ENCODE assay signal across 8 mouse cellular contexts in the genomic region with DNA sequence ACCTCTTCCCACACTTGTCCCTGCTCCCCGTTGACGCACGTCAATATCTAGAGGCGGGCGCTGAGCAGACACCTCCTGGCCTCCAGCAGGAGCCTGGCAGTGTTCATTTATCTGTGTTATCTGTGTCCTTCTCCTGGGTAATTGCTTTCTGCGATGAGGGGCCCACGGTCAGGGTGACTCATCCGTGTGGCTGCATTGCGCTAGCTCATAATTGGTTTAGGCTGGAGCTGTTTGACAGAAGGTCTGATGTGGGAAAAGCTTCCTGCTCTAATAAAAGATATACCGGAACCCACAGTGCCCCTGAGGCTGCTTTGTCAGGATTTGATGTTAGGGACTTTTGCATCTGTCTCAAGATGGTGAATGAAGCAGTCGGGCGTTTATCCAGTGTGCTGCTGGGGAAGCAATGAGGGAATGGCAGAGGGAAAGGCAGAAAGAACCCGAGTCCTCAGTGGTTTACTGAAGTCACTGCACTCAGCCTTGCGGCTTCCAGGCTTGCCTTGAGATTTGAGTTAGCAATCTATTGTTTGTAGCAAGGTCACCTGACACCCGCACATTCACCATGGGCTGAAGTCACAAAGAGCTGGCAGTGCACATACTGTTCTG.
DNase-seq lines count a peak whose midpoint lies in the region; ATAC-seq and TF ChIP-seq lines count a peak whose summit lies in the region.

No protein-coding gene starts in this region.

- peak overlapping the region; percentile 6 for H3K4me2 ChIP-seq in forebrain, postnatal 0 days (ENCODE audit: low read depth)
- peak overlapping the region; percentile 48 for H3K4me2 ChIP-seq in neural tube, embryonic 12.5 days (replicated peaks)

- TF ChIP-seq POLR2A in cerebellum, adult 2 months (IDR thresholded peaks at IDR 0.05; ENCODE audit: borderline replicate concordance, insufficient read depth, low read length) = 0 out of 2 replicates have a peak, but pooled peaks have one; percentile 9

- peak; percentile 76 for ATAC-seq in forebrain, postnatal 0 days
- ATAC-seq in neural tube, embryonic 12.5 days (ENCODE audit: low FRiP score, low read depth) = peak; percentile 81

- H3K9ac ChIP-seq in forebrain, postnatal 0 days = peak overlapping the region; percentile 10
- H3K9ac ChIP-seq in neural tube, embryonic 12.5 days = peak overlapping the region; percentile 33; the same call in 1 of the 2 replicates

- peak overlapping the region; percentile 0 for H3K4me3 ChIP-seq in cerebellum, adult 2 months (replicated peaks; ENCODE audit: insufficient read depth, low read depth, low read length)
- H3K4me3 ChIP-seq in forebrain, postnatal 0 days (ENCODE audit: low read depth, low read length) = no peak overlapping the region
- H3K4me3 ChIP-seq in limb, embryonic 10.5 days = peak overlapping the region; percentile 30
- no peak overlapping the region for H3K4me3 ChIP-seq in neural tube, embryonic 12.5 days

- no peak for TF ChIP-seq CTCF in cerebellum, adult 2 months (IDR thresholded peaks at IDR 0.05; ENCODE audit: borderline replicate concordance, insufficient read depth, low read depth, low read length)
- TF ChIP-seq CTCF in forebrain, postnatal 0 days (IDR thresholded peaks at IDR 0.05; ENCODE audit: low read depth) = no peak

- H3K4me1 ChIP-seq in cerebellum, adult 2 months (ENCODE audit: control insufficient read depth, insufficient read depth, low read length) = peaks cover 5% of the 10 kb centered on the region; the same call in 1 of the 2 replicates
- H3K4me1 ChIP-seq in forebrain, postnatal 0 days (ENCODE audit: insufficient read depth) = 0 out of 2 replicates have a peak, but pooled peaks cover 8% of the 10 kb centered on the region
- peaks cover 20% of the 10 kb centered on the region for H3K4me1 ChIP-seq in limb, embryonic 10.5 days
- H3K4me1 ChIP-seq in neural tube, embryonic 12.5 days = peaks cover 16% of the 10 kb centered on the region

- no peaks in the 10 kb centered on the region for H3K9me3 ChIP-seq in forebrain, postnatal 0 days (ENCODE audit: low read length)
- H3K9me3 ChIP-seq in limb, embryonic 10.5 days (replicated peaks) = no peaks in the 10 kb centered on the region
- no peaks in the 10 kb centered on the region for H3K9me3 ChIP-seq in neural tube, embryonic 12.5 days

- H3K36me3 ChIP-seq in forebrain, postnatal 0 days (ENCODE audit: insufficient read depth) = peaks cover 13% of the 10 kb centered on the region; the same call in 1 of the 2 replicates
- H3K36me3 ChIP-seq in limb, embryonic 10.5 days = peaks cover 11% of the 10 kb centered on the region
- 0 out of 2 replicates have a peak, but pooled peaks cover 3% of the 10 kb centered on the region for H3K36me3 ChIP-seq in neural tube, embryonic 12.5 days

- DNase-seq in thymus, postnatal 0 days (ENCODE audit: low spot score) = peak; percentile 9
- no peak for DNase-seq in thymus, postnatal 10 days (ENCODE audit: low spot score in 2 of 2)
- peak; percentile 79 to 88 for DNase-seq in cerebellum, adult 2 months
- DNase-seq in forebrain, postnatal 0 days = peak; percentile 50
- DNase-seq in limb, embryonic 10.5 days (ENCODE audit: low spot score) = peak; percentile 44
- DNase-seq in kidney, adult 18-20 months = no peak
- DNase-seq in frontal cortex, postnatal 25 days (ENCODE audit: low spot score in 2 of 2) = no peak

- 11% methylated on average over 15 of the region's 15 CpGs for WGBS in cerebellum, adult 2 months
- 4% methylated on average over 15 of the region's 15 CpGs for WGBS in forebrain, postnatal 0 days
- 13% methylated on average over 15 of the region's 15 CpGs for WGBS in limb, embryonic 10.5 days
- WGBS in neural tube, embryonic 12.5 days = 10% methylated on average over 15 of the region's 15 CpGs

- H3K27me3 ChIP-seq in cerebellum, adult 2 months (ENCODE audit: control insufficient read depth, insufficient read depth, low read length) = no peaks in the 10 kb centered on the region
- H3K27me3 ChIP-seq in forebrain, postnatal 0 days (ENCODE audit: insufficient read depth, low read length) = no peaks in the 10 kb centered on the region
- H3K27me3 ChIP-seq in limb, embryonic 10.5 days (ENCODE audit: low read depth, poor library complexity, severe bottlenecking) = no peaks in the 10 kb centered on the region
- no peaks in the 10 kb centered on the region for H3K27me3 ChIP-seq in neural tube, embryonic 12.5 days (replicated peaks)

- H3K27ac ChIP-seq in cerebellum, adult 2 months (ENCODE audit: insufficient read depth, low read length) = peak overlapping the region; percentile 78
- peak overlapping the region; percentile 30 for H3K27ac ChIP-seq in forebrain, postnatal 0 days (ENCODE audit: low read depth, low read length)
- H3K27ac ChIP-seq in limb, embryonic 10.5 days = peak overlapping the region; percentile 42; the same call in 1 of the 2 replicates
- H3K27ac ChIP-seq in neural tube, embryonic 12.5 days = peak overlapping the region; percentile 51

Comparison
In these comparisons a context has a peak if more than half of its experiments do, and no peak if none do; other contexts are left out.
1. DNase-seq: peak in thymus, postnatal 0 days (single experiment), cerebellum, adult 2 months (2 of 2), forebrain, postnatal 0 days (single experiment) and limb, embryonic 10.5 days (single experiment); none in thymus, postnatal 10 days (0 of 2), kidney, adult 18-20 months (single experiment) and frontal cortex, postnatal 25 days (0 of 2).
2. H3K4me3 ChIP-seq: peak in cerebellum, adult 2 months (single experiment) and limb, embryonic 10.5 days (single experiment); none in forebrain, postnatal 0 days (single experiment) and neural tube, embryonic 12.5 days (single experiment).
3. Peak in every context shown above with its lines, with median percentiles within 50 percentile points of each other: H3K27ac ChIP-seq.